Mouse (Mus musculus) olfactory bulb, adult 2 months (tissue): Measurements from ENCODE around the gene Olfr1338. TPM values are rescaled to one million over a fixed set of nuclear protein-coding genes. Genes with fewer than 3 reads are reported as not detected.
"Not testable (repeated sequence)": the region's sequence is repeated elsewhere in the genome, so short reads cannot be mapped to it uniquely, and the experiment has no call there.

ENCODE experiments used
- H3K27ac ChIP-seq: fragments of 200-500 bp; 2 replicates; pipeline ENCODE4 v1.5.1; 2012; ENCODE audit warnings: low read depth, low read length; ENCODE audit not compliant: insufficient read depth
- H3K4me1 ChIP-seq: fragments of 200-500 bp; 2 replicates; pipeline ENCODE4 v1.6.1; 2012; ENCODE audit warnings: low read length; ENCODE audit not compliant: control insufficient read depth, insufficient read depth
- H3K4me3 ChIP-seq: fragments of 200-500 bp; 2 replicates; pipeline ENCODE4 v1.5.1; 2012; ENCODE audit warnings: mild to moderate bottlenecking, low read depth, low read length, moderate library complexity; ENCODE audit not compliant: insufficient read depth
- CTCF ChIP-seq: fragments of 200-500 bp; IDR thresholded peaks from 2 replicates; pipeline ENCODE4 v1.5.1; 2012; ENCODE audit warnings: low read depth, mild to moderate bottlenecking, low read length, moderate library complexity; ENCODE audit not compliant: insufficient read depth
- POLR2A ChIP-seq: fragments of 200-500 bp; IDR thresholded peaks from 2 replicates; pipeline ENCODE4 v1.6.1; 2012; ENCODE audit warnings: mild to moderate bottlenecking, low read depth, low read length, moderate library complexity; ENCODE audit not compliant: insufficient read depth
- WGBS: fragments of 180-500 bp; shearing (Covaris S2); methylation state at CpG from one replicate; pipeline ENCODE4 v1.1.7; 2018; 5-methylcytosine and 5-hydroxymethylcytosine counted together
- polyA plus RNA-seq: library from polyadenylated mRNA; stranded (reverse); fragments of >200 nt; gene quantifications from 2 replicates; pipeline ENCODE4 v1.2.4, GENCODE M21; 2012; ENCODE audit warnings: low replicate concordance; ENCODE audit not compliant: missing spikeins, insufficient read depth, insufficient read length

Gene Olfr1338
- not detected in 2 replicates for polyA plus RNA-seq

GRCm38 (mm10) chr4:118758637-118759036 is at the start of gene Olfr1338:
Olfr1338 (minus strand) TSS chr4:118758737.
- no peak for TF ChIP-seq POLR2A
- no peak for TF ChIP-seq CTCF
- Histone ChIP-seq H3K4me3 (no peak within 1 kb of the TSS), H3K27ac (no peak within 1 kb of the TSS), H3K4me1 (no peaks in the 10 kb centered on the region)
- 74% methylated on average over 1 of the region's 1 CpGs for WGBS

- H3K27ac ChIP-seq, H3K4me3 ChIP-seq, H3K4me1 ChIP-seq: not testable (repeated sequence)
Observed at GRCm38 (mm10) chr4:118792796-118793195, 34.3 kb upstream of the Olfr1338 start.

- TF ChIP-seq CTCF, result no peak
- TF ChIP-seq POLR2A, result no peak
- H3K27ac ChIP-seq, result no peak within 1 kb of the TSS
- H3K4me3 ChIP-seq, result no peak within 1 kb of the TSS
- WGBS, result 82% methylated on average over 2 of the region's 2 CpGs
- H3K4me1 ChIP-seq, result no peaks in the 10 kb centered on the region
Observed at GRCm38 (mm10) chr4:118782486-118782885, 23.9 kb upstream of the Olfr1338 start, which contains the start of gene Olfr1337. Olfr1337 (minus strand) TSS chr4:118782586.

- TF ChIP-seq POLR2A (no peak), CTCF (no peak)
- no peak overlapping the region for H3K4me3 ChIP-seq
- H3K4me1 ChIP-seq, result no peaks in the 10 kb centered on the region
- H3K27ac ChIP-seq, result no peak overlapping the region
- 10% methylated on average over 16 of the region's 16 CpGs for whole genome bisulfite sequencing
Observed at GRCm38 (mm10) chr4:118741881-118742280, 16.7 kb downstream of the Olfr1338 start.

GRCm38 (mm10) chr4:118740988-118741698 is 17.4 kb downstream of the Olfr1338 start:
- WGBS, result 14% methylated on average over 11 of the region's 11 CpGs
- no peaks in the 10 kb centered on the region for H3K4me1 ChIP-seq
- H3K4me3 ChIP-seq, result no peak overlapping the region
- no peak overlapping the region for H3K27ac ChIP-seq
- no peak for TF ChIP-seq CTCF
- no peak for TF ChIP-seq POLR2A

- no peak for TF ChIP-seq CTCF
- no peak for TF ChIP-seq POLR2A
- no peak overlapping the region for H3K27ac ChIP-seq
- WGBS, result 60% methylated on average over 3 of the region's 3 CpGs
- no peaks in the 10 kb centered on the region for H3K4me1 ChIP-seq
- no peak overlapping the region for H3K4me3 ChIP-seq
Observed at GRCm38 (mm10) chr4:118739574-118739973, 19.0 kb downstream of the Olfr1338 start.

- Histone ChIP-seq H3K4me3 (no peak within 1 kb of the TSS), H3K27ac (no peak within 1 kb of the TSS), H3K4me1 (no peaks in the 10 kb centered on the region)
- TF ChIP-seq POLR2A, result no peak
- TF ChIP-seq CTCF, result no peak
- 95% methylated on average over 1 of the region's 1 CpGs for WGBS
Observed at GRCm38 (mm10) chr4:118731875-118732274, 26.7 kb downstream of the Olfr1338 start, which contains the start of gene Olfr1339. Olfr1339 (plus strand) TSS chr4:118732175.

- 56% methylated on average over 10 of the region's 10 CpGs for whole genome bisulfite sequencing
- H3K27ac ChIP-seq, result no peak overlapping the region
- TF ChIP-seq POLR2A (no peak), CTCF (no peak)
- H3K4me1 ChIP-seq, result no peaks in the 10 kb centered on the region
- no peak overlapping the region for H3K4me3 ChIP-seq
Observed at GRCm38 (mm10) chr4:118721742-118722483, 36.6 kb downstream of the Olfr1338 start.

GRCm38 (mm10) chr4:118719838-118720237 is 38.7 kb downstream of the Olfr1338 start, which contains the start of gene Olfr1340:
Olfr1340 (plus strand) TSS chr4:118720138.
- H3K27ac ChIP-seq, result no peak within 1 kb of the TSS
- no peak within 1 kb of the TSS for H3K4me3 ChIP-seq
- no peak for TF ChIP-seq CTCF
- TF ChIP-seq POLR2A, result no peak

More at GRCm38 (mm10) chr4:118719838-118720237, 38.7 kb downstream of the Olfr1338 start, which contains the start of gene Olfr1340:
- no peaks in the 10 kb centered on the region for H3K4me1 ChIP-seq
